ENCODE assay signal across 8 mouse cellular contexts in genomic region chr4:150465759-150466158, GRCm38 (mm10).
DNase-seq lines count a peak whose midpoint lies in the region; ATAC-seq and TF ChIP-seq lines count a peak whose summit lies in the region.
"Had no signal": no experiment of that assay in that cellular context is flagged by ENCODE, and none has a peak within 500 bp of the region (broad histone marks: within the 10 kb centered on the region; RNA-seq: fewer than 3 reads in every experiment).

No protein-coding gene starts in this region.

- no peaks in the 10 kb centered on the region for H3K27me3 ChIP-seq in testis, adult 2 months (ENCODE audit: control insufficient read depth, insufficient read depth, low read length)
- no peaks in the 10 kb centered on the region for H3K27me3 ChIP-seq in embryonic facial prominence, embryonic 11.5 days (ENCODE audit: control insufficient read depth, insufficient read depth, low read length)
- no peaks in the 10 kb centered on the region for H3K27me3 ChIP-seq in kidney, postnatal 0 days (ENCODE audit: insufficient read depth, low read length)
- no peaks in the 10 kb centered on the region for H3K27me3 ChIP-seq in liver, embryonic 13.5 days
- H3K27me3 ChIP-seq: heart, embryonic 15.5 days had no signal

- H3K27ac ChIP-seq in testis, adult 2 months (ENCODE audit: control insufficient read depth, insufficient read depth, low read depth, low read length) = no peak overlapping the region
- H3K27ac ChIP-seq in embryonic facial prominence, embryonic 11.5 days (replicated peaks; ENCODE audit: low read depth, low read length) = no peak overlapping the region
- H3K27ac ChIP-seq in kidney, postnatal 0 days = no peak overlapping the region
- H3K27ac ChIP-seq in liver, embryonic 13.5 days = no peak overlapping the region
- H3K27ac ChIP-seq: heart, embryonic 15.5 days had no signal

- no peaks in the 10 kb centered on the region; the same call in 1 of the 2 replicates for H3K36me3 ChIP-seq in testis, adult 2 months (ENCODE audit: control insufficient read depth, insufficient read depth, low read length)
- H3K36me3 ChIP-seq in embryonic facial prominence, embryonic 11.5 days (replicated peaks; ENCODE audit: control insufficient read depth, insufficient read depth, low read depth, low read length) = no peaks in the 10 kb centered on the region; the same call in 1 of the 2 replicates
- H3K36me3 ChIP-seq in kidney, postnatal 0 days (ENCODE audit: insufficient read depth, low read length) = peaks cover 2% of the 10 kb centered on the region; the same call in 1 of the 2 replicates
- no peaks in the 10 kb centered on the region for H3K36me3 ChIP-seq in liver, embryonic 13.5 days
- H3K36me3 ChIP-seq: heart, embryonic 15.5 days had no signal

- 49% methylated on average over 4 of the region's 4 CpGs for WGBS in embryonic facial prominence, embryonic 11.5 days
- WGBS in kidney, postnatal 0 days = 47% methylated on average over 4 of the region's 4 CpGs
- 42% methylated on average over 4 of the region's 4 CpGs for WGBS in liver, embryonic 13.5 days (ENCODE audit: insufficient replicate concordance)

- TF ChIP-seq CTCF in testis, adult 2 months (IDR thresholded peaks at IDR 0.05; ENCODE audit: control insufficient read depth, insufficient read depth, insufficient replicate concordance, low read depth, low read length) = peak; percentile 2; the same call in 1 of the 2 replicates
- TF ChIP-seq CTCF in kidney, postnatal 0 days (IDR thresholded peaks at IDR 0.05; ENCODE audit: low read depth) = peak; percentile 91

- H3K9me3 ChIP-seq in embryonic facial prominence, embryonic 11.5 days (replicated peaks; ENCODE audit: control insufficient read depth, low read length) = no peaks in the 10 kb centered on the region
- no peaks in the 10 kb centered on the region for H3K9me3 ChIP-seq in kidney, postnatal 0 days (replicated peaks; ENCODE audit: low read length)
- no peaks in the 10 kb centered on the region for H3K9me3 ChIP-seq in liver, embryonic 13.5 days (replicated peaks)
- H3K9me3 ChIP-seq: heart, embryonic 15.5 days had no signal

- no peak overlapping the region for H3K9ac ChIP-seq in embryonic facial prominence, embryonic 11.5 days (replicated peaks; ENCODE audit: low read length)
- H3K9ac ChIP-seq in kidney, postnatal 0 days (ENCODE audit: low read depth, low read length) = no peak overlapping the region
- H3K9ac ChIP-seq in liver, embryonic 13.5 days = no peak overlapping the region
- H3K9ac ChIP-seq: heart, embryonic 15.5 days had no signal

- H3K4me1 ChIP-seq in testis, adult 2 months (ENCODE audit: control insufficient read depth, insufficient read depth, low read length) = no peaks in the 10 kb centered on the region; the same call in 1 of the 2 replicates
- no peaks in the 10 kb centered on the region; the same call in 1 of the 2 replicates for H3K4me1 ChIP-seq in embryonic facial prominence, embryonic 11.5 days (ENCODE audit: control insufficient read depth, insufficient read depth, low read length)
- peaks cover 3% of the 10 kb centered on the region for H3K4me1 ChIP-seq in kidney, postnatal 0 days (replicated peaks; ENCODE audit: insufficient read depth, low read length)
- peaks cover 64% of the 10 kb centered on the region for H3K4me1 ChIP-seq in liver, embryonic 13.5 days (replicated peaks)

- H3K4me2 ChIP-seq in embryonic facial prominence, embryonic 11.5 days (ENCODE audit: low read depth, low read length) = no peak overlapping the region
- H3K4me2 ChIP-seq in kidney, postnatal 0 days (ENCODE audit: low read length) = no peak overlapping the region
- no peak overlapping the region for H3K4me2 ChIP-seq in liver, embryonic 13.5 days
- H3K4me2 ChIP-seq: heart, embryonic 15.5 days had no signal

- no peak for DNase-seq in testis, postnatal 14 days (ENCODE audit: low spot score)
- DNase-seq in adrenal gland, postnatal 14 days = peak; percentile 78
- DNase-seq in embryonic facial prominence, embryonic 11.5 days (ENCODE audit: low spot score) = peak; percentile 74
- DNase-seq in kidney, postnatal 0 days (ENCODE audit: low spot score) = peak; percentile 88
- peak; percentile 49 for DNase-seq in liver, embryonic 13.5 days
- DNase-seq in right cerebral cortex, postnatal 14 days = peak; percentile 34

- H3K4me3 ChIP-seq in testis, adult 2 months (ENCODE audit: control insufficient read depth, low read depth, low read length) = no peak overlapping the region
- no peak overlapping the region for H3K4me3 ChIP-seq in embryonic facial prominence, embryonic 11.5 days (ENCODE audit: low read depth, low read length)
- no peak overlapping the region for H3K4me3 ChIP-seq in kidney, postnatal 0 days (replicated peaks; ENCODE audit: low read depth, low read length)
- H3K4me3 ChIP-seq in liver, embryonic 13.5 days (replicated peaks) = no peak overlapping the region
- H3K4me3 ChIP-seq: heart, embryonic 15.5 days had no signal

- no peak for TF ChIP-seq POLR2A in testis, adult 2 months (IDR thresholded peaks at IDR 0.05; ENCODE audit: control insufficient read depth, low read depth, low read length)

- ATAC-seq in embryonic facial prominence, embryonic 11.5 days (replicated peaks; ENCODE audit: insufficient number of reproducible peaks, low FRiP score, low TSS enrichment, low read depth) = no peak
- ATAC-seq in kidney, postnatal 0 days (replicated peaks; ENCODE audit: low FRiP score, low read depth) = no peak
- no peak for ATAC-seq in liver, embryonic 13.5 days (ENCODE audit: low read depth)
